Mouse (Mus musculus) right cerebral cortex, postnatal 4 days (tissue): ENCODE measurements around the gene Rtn2.

Experiments used
- DNase-seq: peaks from one replicate; pipeline ENCODE4 v3.0.0-alpha.2; 2022

Gene Rtn2

GRCm38 (mm10) chr7:19321464-19321863 is 39.0 kb downstream of the Rtn2 start:
- no peak for DNase-seq

- DNase-seq: no peak
Observed at GRCm38 (mm10) chr7:19322489-19322888, 40.1 kb downstream of the Rtn2 start.

- DNase-seq: no peak
Observed at GRCm38 (mm10) chr7:19324221-19324620, 41.8 kb downstream of the Rtn2 start.

GRCm38 (mm10) chr7:19325262-19326199 is 43.1 kb downstream of the Rtn2 start:
- DNase-seq: no peak

- peak; percentile 61 for DNase-seq
Observed at GRCm38 (mm10) chr7:19326359-19326758, 43.9 kb downstream of the Rtn2 start.

GRCm38 (mm10) chr7:19327128-19327527 is 44.7 kb downstream of the Rtn2 start:
- DNase-seq: peak; percentile 59

GRCm38 (mm10) chr7:19327782-19328181 is 45.4 kb downstream of the Rtn2 start:
- no peak for DNase-seq

GRCm38 (mm10) chr7:19328425-19328824 is 46.0 kb downstream of the Rtn2 start:
- no peak for DNase-seq

- DNase-seq: no peak
Observed at GRCm38 (mm10) chr7:19331910-19332309, 49.5 kb downstream of the Rtn2 start.

- peak; percentile 79 for DNase-seq
Observed at GRCm38 (mm10) chr7:19332709-19333352, 50.4 kb downstream of the Rtn2 start.

- DNase-seq: no peak
Observed at GRCm38 (mm10) chr7:19335583-19335982, 53.2 kb downstream of the Rtn2 start.

GRCm38 (mm10) chr7:19337122-19337521 is 54.7 kb downstream of the Rtn2 start:
- no peak for DNase-seq

GRCm38 (mm10) chr7:19338060-19338459 is 55.6 kb downstream of the Rtn2 start:
- DNase-seq: no peak

GRCm38 (mm10) chr7:19338596-19338995 is 56.2 kb downstream of the Rtn2 start:
- no peak for DNase-seq

GRCm38 (mm10) chr7:19341250-19341649 is 58.8 kb downstream of the Rtn2 start:
- no peak for DNase-seq

GRCm38 (mm10) chr7:19341761-19342409 is 59.5 kb downstream of the Rtn2 start:
- peak; percentile 42 for DNase-seq

GRCm38 (mm10) chr7:19342481-19343027 is 60.1 kb downstream of the Rtn2 start:
- peak; percentile 90 for DNase-seq

GRCm38 (mm10) chr7:19343210-19343808 is 60.9 kb downstream of the Rtn2 start:
- DNase-seq: peak; percentile 71

GRCm38 (mm10) chr7:19344237-19344847 is 61.9 kb downstream of the Rtn2 start, which contains the start of gene Ercc1:
Gene Ercc1 (plus strand): TSS chr7:19344778.
- DNase-seq: no peak

GRCm38 (mm10) chr7:19344938-19345471 is 62.6 kb downstream of the Rtn2 start:
- peak; percentile 90 for DNase-seq
